Mouse (Mus musculus) layer of hippocampus, adult 2 months (tissue): ENCODE measurements around the gene Nek11. TPM values are rescaled to one million over a fixed set of nuclear protein-coding genes. Genes with fewer than 3 reads are reported as not detected.

Experiments
- DNase-seq, 2 experiments: peaks; one replicate each; pipeline ENCODE4 v3.0.0; 2022; ENCODE audit warnings: low spot score in 2 of 2
- H3K27ac ChIP-seq: fragments of 200-600 bp; 2 replicates; pipeline ENCODE4 v1.8.1; 2022
- H3K4me3 ChIP-seq: fragments of 200-600 bp; 2 replicates; pipeline ENCODE4 v1.8.1; 2022; ENCODE audit warnings: mild to moderate bottlenecking
- CTCF ChIP-seq: fragments of 200-600 bp; conservative IDR thresholded peaks from 2 replicates; pipeline ENCODE4 v1.8.1; 2022; ENCODE audit warnings: antibody characterized with exemption, mild to moderate bottlenecking, moderate library complexity
- long read RNA-seq, 2 experiments: library from polyadenylated mRNA; stranded (forward); transcript quantifications; one replicate each; pipeline ENCODE4 v2.0.0; 2021; ENCODE audit warnings: borderline mapping rate in 2 of 2
- total RNA-seq, 2 experiments: library from RNA; stranded (reverse); gene quantifications; 2 replicates each; pipeline ENCODE4 v1.2.3; 2021

Gene Nek11
- 1 to 10 TPM; 1.4 TPM for total RNA-seq
- long read RNA-seq, experiment 1, partial matches to known transcripts, result 0 of 3 reads
- long read RNA-seq, experiment 1, other reads (novel, unspliced or antisense), result 3 of 3 reads
- long read RNA-seq, experiment 2, partial matches to known transcripts, result 0 of 1 reads
- long read RNA-seq, experiment 2, other reads (novel, unspliced or antisense), result 1 of 1 reads

DNA sequence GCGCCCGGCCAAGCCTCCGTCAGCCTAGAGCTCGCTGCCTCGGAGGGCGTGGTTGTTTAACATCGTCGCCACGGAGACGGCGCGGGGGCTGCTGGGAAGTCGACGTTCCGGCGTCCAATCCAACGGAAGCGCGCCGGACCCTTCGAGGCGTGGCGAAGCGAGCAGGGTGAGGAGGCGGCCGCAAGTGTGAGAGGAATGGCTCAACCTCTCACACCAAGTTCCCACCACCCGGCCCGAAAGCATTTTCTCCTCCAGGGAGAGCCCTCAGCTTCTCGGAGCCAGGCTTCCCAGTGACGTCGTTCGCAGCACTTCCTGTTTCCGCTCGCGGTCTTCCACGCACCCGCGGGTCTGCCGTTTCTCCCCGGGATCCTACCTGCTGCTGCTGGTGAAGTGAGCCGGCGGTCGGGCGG, at the start of gene Nek11, which contains the start of gene Aste1:
Nek11 (minus strand) TSS at position 307 of the 410 bp plus-strand sequence.
Aste1 (plus strand) TSS at position 175 of the 410 bp plus-strand sequence.
- Histone ChIP-seq H3K27ac (peak within 1 kb of the TSS; percentile 88), H3K4me3 (peak within 1 kb of the TSS; percentile 85)
- peak; percentile 91 to 93 for DNase-seq
- TF ChIP-seq CTCF, result no peak

DNA sequence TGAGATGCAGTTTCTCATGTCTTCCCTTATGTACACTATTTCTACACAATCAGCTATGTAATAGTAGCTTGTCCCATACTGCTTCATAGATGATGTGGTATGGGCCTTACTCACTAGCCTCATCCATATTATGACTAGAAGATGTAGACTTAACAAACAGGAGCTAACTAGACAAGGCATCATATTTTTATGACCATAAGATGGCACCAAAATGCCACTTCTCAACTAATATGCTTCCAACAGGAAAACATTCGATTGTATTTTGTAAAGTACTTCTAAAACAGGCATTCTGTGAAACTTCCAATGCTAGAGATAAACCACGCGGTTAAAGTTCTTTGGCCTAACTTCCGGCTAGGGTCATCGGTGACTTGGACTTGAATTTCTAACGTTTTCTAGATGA, 13.2 kb upstream of the Nek11 start:
- TF ChIP-seq CTCF, result peak; percentile 61
- Histone ChIP-seq H3K27ac (no peak overlapping the region), H3K4me3 (no peak overlapping the region)
- no peak for DNase-seq

DNA sequence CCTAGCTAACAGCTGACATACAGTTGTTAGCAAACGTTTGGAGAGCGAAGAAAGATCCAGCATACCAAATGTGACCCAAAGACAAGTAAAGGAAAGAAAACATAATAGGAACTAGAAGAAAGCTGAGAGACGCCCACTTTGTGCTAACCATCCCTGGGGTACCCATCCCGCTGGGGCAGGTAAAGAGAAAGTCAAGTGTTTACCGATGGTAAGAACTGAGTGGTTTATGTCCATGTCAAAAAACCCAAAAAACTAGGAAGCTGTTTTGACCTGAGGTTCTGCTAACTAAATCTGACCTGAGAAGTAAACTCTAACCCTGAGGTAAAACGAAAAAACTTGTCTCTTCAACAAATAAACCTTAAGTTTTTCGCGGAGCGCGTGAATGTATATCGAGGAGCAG, 604 bp downstream of the Nek11 start:
- H3K4me3 ChIP-seq, result peak overlapping the region; percentile 85
- no peak for DNase-seq
- TF ChIP-seq CTCF, result no peak
- H3K27ac ChIP-seq, result peak overlapping the region; percentile 88; the same call in 1 of the 2 replicates

DNA sequence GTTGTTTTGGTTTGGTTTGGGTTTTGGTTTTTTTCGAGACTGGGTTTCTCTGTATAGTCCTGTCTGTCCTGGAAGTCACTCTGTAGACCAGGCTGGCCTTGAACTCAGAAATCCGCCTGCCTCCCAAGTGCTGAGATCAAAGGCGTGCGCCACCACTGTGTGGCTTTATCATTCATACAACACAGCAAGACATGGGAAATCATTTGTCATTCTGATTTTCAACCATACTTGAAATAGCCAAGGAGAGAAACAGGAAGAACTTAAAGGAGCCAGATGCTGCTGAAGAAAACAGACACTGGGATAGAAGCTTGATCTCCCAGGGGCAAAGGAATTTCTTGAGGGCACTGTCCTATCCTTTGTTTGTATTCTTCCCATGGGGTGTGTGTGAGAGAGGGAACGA, 4.7 kb downstream of the Nek11 start:
- TF ChIP-seq CTCF, result no peak
- DNase-seq, result no peak
- Histone ChIP-seq H3K27ac (no peak overlapping the region), H3K4me3 (no peak overlapping the region)

DNA sequence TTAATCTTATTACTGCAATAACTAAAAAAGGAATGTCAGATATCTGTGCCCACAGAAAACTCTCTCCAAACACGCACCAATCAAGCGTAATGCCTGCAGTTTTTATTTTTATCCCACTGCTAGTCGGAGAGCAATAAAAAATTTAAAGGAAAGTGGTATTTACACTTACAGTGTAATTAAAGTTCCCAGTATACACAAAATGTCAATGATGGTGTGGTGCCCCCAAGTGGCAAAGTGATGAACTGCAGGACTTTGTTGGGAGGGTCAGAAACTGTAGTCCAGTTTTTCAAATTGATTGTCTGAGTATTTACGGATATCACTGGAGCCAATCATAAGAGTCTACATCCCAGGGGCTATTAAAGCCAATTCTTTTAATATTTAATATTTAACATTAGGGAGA, 6.0 kb downstream of the Nek11 start:
- no peak overlapping the region for H3K27ac ChIP-seq
- DNase-seq, result peak; percentile 63 to 80
- no peak overlapping the region for H3K4me3 ChIP-seq
- peak; percentile 96 for TF ChIP-seq CTCF

DNA sequence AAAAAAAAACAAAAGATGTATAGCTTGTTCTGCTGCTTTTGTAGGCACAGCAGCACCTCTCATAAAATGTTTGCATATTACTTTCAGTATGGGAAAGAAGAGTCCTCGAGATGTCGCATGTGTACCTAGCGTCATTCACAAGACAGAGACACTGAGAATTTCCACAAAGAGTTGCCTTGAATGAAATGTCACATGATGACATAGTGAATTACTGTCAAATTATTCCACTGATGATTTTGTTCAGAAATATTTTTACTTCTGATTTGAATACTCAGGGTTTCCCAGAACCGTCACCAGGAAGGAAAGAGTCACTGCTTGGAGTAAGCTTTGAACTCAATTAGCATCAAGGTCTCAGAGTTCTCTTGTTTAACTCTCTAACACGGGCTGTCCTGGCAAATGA, 7.9 kb downstream of the Nek11 start:
- TF ChIP-seq CTCF, result no peak
- DNase-seq, result no peak

DNA sequence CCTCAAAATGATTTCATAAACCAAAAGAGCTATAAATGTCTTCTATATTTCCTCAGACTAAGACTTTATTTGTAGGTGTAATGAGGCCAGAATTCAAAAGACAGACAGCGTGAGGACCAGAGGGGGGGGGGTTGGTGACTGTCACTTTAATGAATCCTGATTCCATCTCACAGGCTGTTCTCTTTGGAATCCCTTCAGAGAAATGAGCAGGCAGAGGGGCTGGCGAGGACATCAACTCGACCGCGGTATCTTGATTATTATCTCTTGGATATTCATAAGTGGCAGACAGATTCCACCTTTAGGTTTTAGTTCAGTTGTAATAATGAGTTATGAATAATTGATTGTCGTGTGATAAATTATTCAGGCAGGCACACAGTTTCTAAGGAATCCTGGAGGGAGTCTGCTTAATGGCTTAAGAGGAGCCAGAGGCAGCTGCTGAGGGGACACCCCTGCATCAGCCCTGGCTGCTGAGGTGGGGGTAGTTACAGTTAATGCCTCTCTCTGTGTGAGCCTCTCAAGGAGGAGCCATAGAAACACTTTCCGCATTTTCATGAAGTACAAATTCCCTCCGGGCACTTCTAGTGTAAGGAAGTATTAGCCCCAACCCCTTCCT, 15.7 kb downstream of the Nek11 start:
- TF ChIP-seq CTCF, result no peak
- Histone ChIP-seq H3K4me3 (no peak overlapping the region), H3K27ac (no peak overlapping the region)
- DNase-seq, result no peak

More for the DNA sequence above, 7.9 kb downstream of the Nek11 start:
- H3K4me3 ChIP-seq, result no peak overlapping the region
- H3K27ac ChIP-seq, result no peak overlapping the region

DNA sequence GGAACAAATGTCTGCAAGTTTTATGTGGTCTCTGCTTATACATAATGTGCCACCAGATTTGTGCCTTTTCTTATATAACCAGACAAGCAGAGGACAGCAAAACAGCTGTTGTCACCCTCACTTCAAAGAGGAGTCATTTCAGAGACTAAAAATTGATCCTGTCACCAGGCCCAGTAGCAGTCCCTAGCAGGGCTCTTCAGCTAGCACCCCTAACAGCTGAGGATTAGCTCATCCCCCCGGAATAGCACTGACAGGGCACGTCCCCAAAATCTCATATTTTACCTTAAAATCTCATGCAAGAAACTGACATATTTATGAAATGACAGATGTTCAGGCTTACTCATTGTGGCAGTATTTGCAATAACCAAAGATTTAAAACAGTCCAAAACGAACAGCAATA, 17.7 kb downstream of the Nek11 start:
- Histone ChIP-seq H3K4me3 (no peak overlapping the region), H3K27ac (peak overlapping the region; percentile 33)
- TF ChIP-seq CTCF, result no peak
- DNase-seq, result no peak

DNA sequence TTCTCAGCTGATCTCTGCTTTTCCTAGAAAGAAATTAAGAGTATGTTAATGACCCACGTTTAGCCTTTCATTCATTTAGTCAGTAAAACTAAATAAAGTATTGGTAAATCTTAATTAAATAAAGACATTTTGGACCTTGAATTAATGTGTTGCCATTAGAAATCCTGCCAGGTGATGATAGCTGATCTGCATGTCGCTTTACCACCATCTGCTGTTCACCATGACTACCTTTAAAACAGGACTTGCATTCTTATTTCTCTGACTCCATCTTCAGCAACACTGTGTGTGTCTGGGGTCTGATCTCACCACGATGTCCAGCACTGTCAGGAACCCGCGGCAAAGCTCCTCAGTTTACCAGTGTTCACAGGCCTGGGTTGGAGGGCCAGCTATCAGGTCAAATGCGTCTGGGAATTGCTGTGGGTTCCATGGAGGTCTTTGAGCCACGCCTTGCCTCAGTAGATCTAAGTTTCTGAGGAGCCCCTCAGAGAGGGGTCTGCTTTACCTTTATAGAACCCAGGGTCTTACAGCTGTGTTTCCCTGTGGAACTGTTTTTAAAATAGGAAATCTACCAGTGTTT, 18.3 kb downstream of the Nek11 start:
- peak in 1 of 2 experiments; percentile 31 for DNase-seq
- Histone ChIP-seq H3K27ac (no peak overlapping the region; the same call in 1 of the 2 replicates), H3K4me3 (no peak overlapping the region)
- TF ChIP-seq CTCF, result peak; percentile 74

DNA sequence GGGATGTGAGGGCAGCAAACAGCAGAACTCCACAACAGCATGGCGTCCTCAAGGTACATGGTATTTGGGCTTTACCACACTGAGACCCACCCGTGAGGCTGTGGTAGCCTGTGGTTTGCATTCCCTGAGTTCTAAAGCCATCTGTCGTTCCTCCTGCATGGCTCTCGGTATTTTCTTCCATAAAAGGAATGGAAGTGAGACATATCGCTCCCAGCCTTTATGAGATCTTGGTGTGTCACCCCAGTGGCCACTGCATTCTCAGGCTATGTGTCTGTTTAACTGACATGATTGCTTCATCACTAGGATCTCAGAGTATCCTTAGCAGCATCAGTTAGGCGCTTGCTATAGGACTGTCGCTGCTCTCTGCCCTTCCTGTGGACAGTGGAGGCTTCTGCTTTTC, 18.9 kb downstream of the Nek11 start:
- no peak overlapping the region for H3K27ac ChIP-seq
- no peak for TF ChIP-seq CTCF
- DNase-seq, result no peak
- H3K4me3 ChIP-seq, result no peak overlapping the region

DNA sequence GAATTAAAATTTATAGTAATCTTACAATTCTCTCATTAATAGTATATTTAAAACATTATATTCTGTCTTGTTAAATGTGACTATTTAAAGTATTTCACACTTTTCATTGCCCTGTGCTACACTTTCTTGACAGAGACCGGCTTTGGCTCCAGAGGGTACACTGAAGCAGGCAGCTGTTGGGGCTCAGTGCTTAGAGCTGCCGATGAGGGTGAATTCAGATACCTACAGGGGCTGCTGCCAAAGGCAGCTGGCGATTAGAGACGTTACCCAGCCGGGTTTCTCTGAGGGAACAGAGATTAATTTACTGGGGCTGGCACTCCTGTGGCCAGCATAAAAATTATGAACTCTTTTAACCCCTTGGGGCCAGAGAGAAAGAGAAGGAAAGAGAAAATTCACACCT, 21.0 kb downstream of the Nek11 start:
- no peak for DNase-seq
- no peak overlapping the region for H3K27ac ChIP-seq
- no peak overlapping the region for H3K4me3 ChIP-seq
- no peak for TF ChIP-seq CTCF

DNA sequence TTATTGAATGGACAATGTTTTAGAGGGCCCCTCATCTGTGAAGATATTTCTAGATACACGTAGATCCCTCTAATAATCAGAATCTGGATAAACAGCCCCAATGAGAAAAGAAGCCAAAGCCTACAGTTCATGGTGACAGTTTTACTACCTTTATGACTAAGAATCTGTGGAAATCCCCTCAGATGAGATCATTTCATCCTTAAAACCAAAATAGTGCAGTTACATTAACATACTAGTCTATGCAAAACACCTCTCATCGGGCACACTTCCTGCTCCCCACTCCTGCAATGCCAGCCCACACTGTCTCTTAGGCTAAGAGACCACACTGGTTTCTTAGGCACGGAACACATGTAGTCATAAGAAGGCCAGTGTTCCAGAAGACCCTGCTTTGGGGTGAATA, 26.7 kb downstream of the Nek11 start:
- DNase-seq, result no peak

DNA sequence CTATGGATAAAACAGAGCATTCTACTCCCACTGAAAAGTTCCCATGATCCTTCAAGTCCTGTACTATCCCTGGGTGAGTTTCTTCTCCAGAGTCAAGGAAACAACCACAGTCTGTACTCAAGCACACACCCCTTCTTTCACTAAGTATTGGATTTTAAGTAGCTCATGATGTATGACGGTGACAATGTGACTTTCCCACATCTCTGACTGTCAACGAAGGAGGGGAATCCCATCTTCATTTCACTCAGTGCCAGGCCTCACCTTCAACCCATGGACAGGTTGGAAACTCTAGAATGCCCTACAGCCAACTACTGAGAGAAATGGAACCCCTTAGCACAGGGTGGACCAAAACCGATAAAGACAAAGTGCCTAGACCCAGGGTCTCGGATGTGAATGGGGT, 29.1 kb downstream of the Nek11 start:
- Histone ChIP-seq H3K4me3 (no peak overlapping the region), H3K27ac (no peak overlapping the region)
- no peak for DNase-seq
- TF ChIP-seq CTCF, result no peak

More for the DNA sequence above, 26.7 kb downstream of the Nek11 start:
- no peak overlapping the region for H3K4me3 ChIP-seq
- H3K27ac ChIP-seq, result no peak overlapping the region
- no peak for TF ChIP-seq CTCF
